Mouse (Mus musculus) forebrain, embryonic 11.5 days (tissue): ENCODE results near the gene Sox1. TPM values are rescaled to one million over a fixed set of nuclear protein-coding genes. Genes with fewer than 3 reads are reported as not detected.

Experiments
- ATAC-seq: fragments of 200-750 bp; cut with Nextera tagmentation; replicated peaks from 2 replicates; pipeline ENCODE4 v1.8.0; 2017; ENCODE audit warnings: moderate TSS enrichment; ENCODE audit not compliant: low FRiP score
- DNase-seq: peaks from one replicate; pipeline ENCODE4 v3.0.0-alpha.2; 2017; ENCODE audit warnings: low spot score
- H3K27ac ChIP-seq: fragments of 300-500 bp; sonication (generic); 2 replicates; pipeline ENCODE4 v1.5.1; 2014; ENCODE audit warnings: low read depth, low read length
- H3K27me3 ChIP-seq: fragments of 300-500 bp; sonication (generic); 2 replicates; pipeline ENCODE4 v1.6.1; 2014; ENCODE audit warnings: mild to moderate bottlenecking, low read length, mixed read lengths; ENCODE audit not compliant: control insufficient read depth, insufficient read depth
- H3K36me3 ChIP-seq: fragments of 300-500 bp; sonication (generic); 2 replicates; pipeline ENCODE4 v1.6.1; 2014; ENCODE audit warnings: mild to moderate bottlenecking, low read length, moderate library complexity, mixed read lengths; ENCODE audit not compliant: control insufficient read depth, insufficient read depth
- H3K4me1 ChIP-seq: fragments of 300-500 bp; sonication (generic); replicated peaks from 2 replicates; pipeline ENCODE4 v1.6.1; 2014; ENCODE audit warnings: low read length, mixed read lengths; ENCODE audit not compliant: control insufficient read depth, insufficient read depth
- H3K4me2 ChIP-seq: fragments of 300-500 bp; sonication (generic); 2 replicates; pipeline ENCODE4 v1.6.1; 2014; ENCODE audit warnings: low read depth, mild to moderate bottlenecking, low read length, moderate library complexity, mixed read lengths; ENCODE audit not compliant: severe bottlenecking
- H3K4me3 ChIP-seq: fragments of 300-500 bp; sonication (generic); 2 replicates; pipeline ENCODE4 v1.5.1; 2014; ENCODE audit warnings: low read depth, low read length
- H3K9ac ChIP-seq: fragments of 300-500 bp; sonication (generic); 2 replicates; pipeline ENCODE4 v1.6.1; 2014; ENCODE audit warnings: low read length
- H3K9me3 ChIP-seq: fragments of 300-500 bp; sonication (generic); 2 replicates; pipeline ENCODE4 v1.6.1; 2016; ENCODE audit warnings: low read length, mixed read lengths; ENCODE audit not compliant: control insufficient read depth
- WGBS: fragments of 180-500 bp; shearing (Covaris S2); extraction: QIAGEN DNeasy Blood & Tissue Kit; methylation state at CpG from one replicate; pipeline ENCODE4 v1.1.7; 2014; 5-methylcytosine and 5-hydroxymethylcytosine counted together
- polyA plus RNA-seq: library from polyadenylated mRNA; unstranded; fragments of >200 nt; fragmentation: Nextera tagmentation; extraction: Ambion mirVana; gene quantifications from 2 replicates; pipeline ENCODE4 v1.2.1, GENCODE M21; 2014

The Sox1 gene
- polyA plus RNA-seq, 1 experiment from 2014 or later, result 11.3 TPM

DNA sequence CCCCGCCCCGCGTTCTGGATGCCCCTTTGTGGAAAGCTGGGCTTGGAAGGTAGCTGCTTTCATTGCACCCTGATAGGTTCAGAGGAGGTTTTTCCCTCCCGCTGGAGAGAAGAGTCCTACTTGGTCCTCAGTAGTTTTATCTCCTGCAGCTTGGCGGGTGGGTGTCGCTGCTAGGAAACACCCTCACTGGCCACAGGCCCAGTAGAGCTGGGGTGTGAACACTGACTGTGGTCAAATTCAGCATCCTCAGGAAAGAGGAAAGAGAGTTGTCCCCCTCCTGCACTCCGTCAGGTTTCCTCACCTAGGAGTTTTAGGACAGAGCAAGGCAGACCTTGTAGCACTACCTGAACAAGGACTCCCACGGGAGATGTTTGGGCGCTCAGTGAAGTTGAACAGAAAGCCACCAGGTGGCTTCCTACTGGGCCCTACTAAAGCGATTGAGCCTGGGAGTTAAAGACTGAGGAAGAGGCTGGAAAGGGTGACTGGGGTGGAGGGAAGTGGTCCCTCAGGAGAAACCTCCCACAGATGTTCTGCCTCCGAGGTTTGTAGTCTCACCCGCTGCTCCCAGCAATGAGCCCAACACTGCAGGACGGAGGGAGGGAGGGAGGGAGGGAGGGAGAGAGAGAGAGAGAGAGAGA is 7.8 kb upstream of the Sox1 start:
- Histone ChIP-seq H3K4me2 (peak overlapping the region; percentile 93), H3K4me3 (peak overlapping the region; percentile 48), H3K27me3 (peaks cover 70% of the 10 kb centered on the region), H3K36me3 (no peaks in the 10 kb centered on the region), H3K9ac (peak overlapping the region; percentile 82), H3K9me3 (no peaks in the 10 kb centered on the region), H3K4me1 (peaks cover 48% of the 10 kb centered on the region), H3K27ac (no peak overlapping the region; the same call in 1 of the 2 replicates)
- ATAC-seq (no peak), DNase-seq (peak; percentile 56)
- 3% methylated on average over 13 of the region's 13 CpGs for WGBS

DNA sequence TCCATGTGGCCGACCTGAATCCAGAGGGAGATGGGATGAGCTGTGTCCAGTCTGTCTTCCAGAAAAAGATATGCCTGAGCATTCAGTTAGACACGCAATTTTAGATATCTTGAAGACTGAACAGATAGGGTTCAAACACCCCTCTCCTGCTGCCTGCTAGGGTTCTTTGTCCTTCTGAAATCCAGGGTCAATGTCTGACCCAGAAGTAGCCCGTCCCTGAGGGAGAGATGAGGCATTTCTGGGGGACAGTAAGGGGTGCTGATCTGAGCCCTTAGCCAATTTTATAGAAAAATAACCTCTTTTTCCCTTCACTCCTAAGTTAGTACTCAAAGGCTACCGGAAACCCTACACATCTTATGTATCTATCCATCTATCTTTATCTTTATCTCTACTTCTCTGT is 7.2 kb upstream of the Sox1 start:
- Histone ChIP-seq H3K36me3 (no peaks in the 10 kb centered on the region), H3K4me1 (peaks cover 48% of the 10 kb centered on the region), H3K9me3 (no peaks in the 10 kb centered on the region), H3K9ac (peak overlapping the region; percentile 30), H3K27me3 (peaks cover 70% of the 10 kb centered on the region), H3K27ac (no peak overlapping the region), H3K4me2 (peak overlapping the region; percentile 93), H3K4me3 (peak overlapping the region; percentile 48)
- DNase-seq, result no peak
- WGBS, result 5% methylated on average over 4 of the region's 4 CpGs
- no peak for ATAC-seq

GRCm38 (mm10) chr8:12388390-12389115 is 6.5 kb upstream of the Sox1 start:
- Histone ChIP-seq H3K4me1 (peaks cover 42% of the 10 kb centered on the region), H3K4me2 (peak overlapping the region; percentile 93; the same call in 1 of the 2 replicates), H3K9me3 (no peaks in the 10 kb centered on the region), H3K27me3 (peaks cover 65% of the 10 kb centered on the region), H3K36me3 (no peaks in the 10 kb centered on the region), H3K27ac (no peak overlapping the region), H3K9ac (peak overlapping the region; percentile 30), H3K4me3 (peak overlapping the region; percentile 48)
- DNase-seq (peak; percentile 52), ATAC-seq (no peak)
- 9% methylated on average over 10 of the region's 10 CpGs for WGBS

- no peaks in the 10 kb centered on the region for H3K9me3 ChIP-seq
- peaks cover 64% of the 10 kb centered on the region for H3K27me3 ChIP-seq
- peaks cover 39% of the 10 kb centered on the region for H3K4me1 ChIP-seq
- DNase-seq (no peak), ATAC-seq (no peak)
- no peak overlapping the region for H3K4me3 ChIP-seq
- peak overlapping the region; percentile 30; the same call in 1 of the 2 replicates for H3K9ac ChIP-seq
- H3K27ac ChIP-seq, result no peak overlapping the region
- peak overlapping the region; percentile 93; the same call in 1 of the 2 replicates for H3K4me2 ChIP-seq
- H3K36me3 ChIP-seq, result no peaks in the 10 kb centered on the region
- 3% methylated on average over 5 of the region's 5 CpGs for WGBS
Observed at GRCm38 (mm10) chr8:12389116-12389471, 6.0 kb upstream of the Sox1 start.

GRCm38 (mm10) chr8:12389801-12390639 is 5.1 kb upstream of the Sox1 start:
- WGBS, result under 1% methylated on average over 29 of the region's 29 CpGs
- Histone ChIP-seq H3K9me3 (no peaks in the 10 kb centered on the region), H3K27me3 (peaks cover 58% of the 10 kb centered on the region), H3K4me2 (peak overlapping the region; percentile 93), H3K4me3 (peak overlapping the region; percentile 23), H3K4me1 (peaks cover 34% of the 10 kb centered on the region), H3K9ac (peak overlapping the region; percentile 55), H3K27ac (no peak overlapping the region), H3K36me3 (no peaks in the 10 kb centered on the region)
- ATAC-seq (no peak), DNase-seq (peak; percentile 56)

DNA sequence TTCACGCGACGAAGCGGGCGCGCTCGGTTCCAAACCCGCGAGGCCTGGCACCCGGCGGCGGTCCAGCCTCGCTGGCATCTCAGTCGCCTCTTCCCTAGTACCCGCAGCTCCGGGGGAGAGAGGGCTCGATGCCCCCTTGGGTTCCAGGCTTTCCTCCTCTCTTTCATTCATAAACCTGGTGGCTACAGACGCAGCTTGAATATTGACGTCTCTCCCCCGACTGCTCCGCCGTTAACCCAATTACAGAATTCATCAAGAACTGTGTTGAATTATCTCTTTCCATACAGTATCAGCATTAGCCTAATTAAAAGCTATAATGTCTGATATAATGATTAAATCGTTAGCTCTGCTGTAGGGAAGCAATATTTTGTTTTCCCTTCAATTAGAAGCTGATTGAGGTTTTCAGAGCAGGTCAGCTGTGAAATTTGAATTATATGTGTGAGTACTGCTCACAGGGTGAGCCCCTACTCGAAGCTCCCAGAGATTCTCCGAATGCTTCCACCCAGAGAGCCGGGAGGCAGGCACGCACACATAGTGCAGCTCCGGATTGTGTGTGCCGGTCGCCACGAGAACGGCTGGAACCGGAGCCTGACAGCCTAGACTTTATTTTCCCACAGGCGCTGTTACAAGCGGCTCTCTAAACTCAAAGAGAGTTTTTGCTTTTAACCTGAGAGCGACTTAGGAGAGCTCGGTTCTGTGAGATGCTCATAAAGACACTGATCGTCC is 4.3 kb upstream of the Sox1 start:
- no peak overlapping the region for H3K27ac ChIP-seq
- no peaks in the 10 kb centered on the region for H3K36me3 ChIP-seq
- H3K4me2 ChIP-seq, result peak overlapping the region; percentile 93
- ATAC-seq (no peak), DNase-seq (peak; percentile 73)
- peak overlapping the region; percentile 23 for H3K4me3 ChIP-seq
- 1% methylated on average over 38 of the region's 38 CpGs for WGBS
- H3K4me1 ChIP-seq, result peaks cover 28% of the 10 kb centered on the region
- H3K9me3 ChIP-seq, result no peaks in the 10 kb centered on the region
- peak overlapping the region; percentile 55 for H3K9ac ChIP-seq
- peaks cover 59% of the 10 kb centered on the region for H3K27me3 ChIP-seq

GRCm38 (mm10) chr8:12391366-12392250 is 3.5 kb upstream of the Sox1 start:
- ATAC-seq (peak; percentile 53), DNase-seq (peak; percentile 91)
- Histone ChIP-seq H3K27me3 (peaks cover 51% of the 10 kb centered on the region), H3K4me2 (peak overlapping the region; percentile 93), H3K9ac (peak overlapping the region; percentile 39), H3K4me1 (peaks cover 22% of the 10 kb centered on the region), H3K36me3 (no peaks in the 10 kb centered on the region), H3K27ac (no peak overlapping the region), H3K4me3 (peak overlapping the region; percentile 23), H3K9me3 (no peaks in the 10 kb centered on the region)
- 3% methylated on average over 37 of the region's 37 CpGs for WGBS
